Comparison of ENCODE assay signal across 16 mouse cellular contexts in genomic region chr5:120225383-120225782, GRCm38 (mm10).
A peak's percentile ranks its signal among the peaks of the same experiment; 100 is the strongest.
DNase-seq lines count a peak whose midpoint lies in the region; ATAC-seq lines count a peak whose summit lies in the region.
"Had no signal": no experiment of that assay in that cellular context is flagged by ENCODE, and none has a peak within 500 bp of the region (broad histone marks: within the 10 kb centered on the region; RNA-seq: fewer than 3 reads in every experiment).

No protein-coding gene starts in this region.

- peak; percentile 81 for DNase-seq in hindbrain, embryonic 10.5 days (ENCODE audit: low spot score)
- DNase-seq in limb, embryonic 11.5 days (ENCODE audit: low spot score) = peak; percentile 32
- no peak for DNase-seq in frontal cortex, postnatal 10 days (ENCODE audit: low spot score in 2 of 2)
- DNase-seq in layer of hippocampus, adult 8-10 months (ENCODE audit: low spot score in 2 of 2) = no peak
- no peak for DNase-seq in left cerebral cortex, postnatal 25 days (ENCODE audit: low spot score in 2 of 2)
- DNase-seq: cerebellum, postnatal 25 days; heart, postnatal 14 days; liver, embryonic 13.5 days; lung, postnatal 10 days; right cerebral cortex, adult 18-20 months; thymus, postnatal 4 days had no signal

- H3K4me2 ChIP-seq in hindbrain, embryonic 16.5 days (ENCODE audit: low read length) = no peak overlapping the region
- no peak overlapping the region for H3K4me2 ChIP-seq in midbrain, embryonic 13.5 days (replicated peaks)
- no peak overlapping the region for H3K4me2 ChIP-seq in midbrain, embryonic 15.5 days
- no peak overlapping the region for H3K4me2 ChIP-seq in limb, embryonic 11.5 days (ENCODE audit: low read depth, severe bottlenecking)
- H3K4me2 ChIP-seq: embryonic facial prominence, embryonic 15.5 days; heart, embryonic 11.5 days; liver, embryonic 13.5 days had no signal

- no peak overlapping the region for H3K9ac ChIP-seq in hindbrain, embryonic 16.5 days (ENCODE audit: low read depth, low read length)
- no peak overlapping the region for H3K9ac ChIP-seq in midbrain, embryonic 13.5 days (replicated peaks)
- H3K9ac ChIP-seq in midbrain, embryonic 15.5 days = no peak overlapping the region
- H3K9ac ChIP-seq in limb, embryonic 11.5 days (ENCODE audit: low read length) = no peak overlapping the region
- H3K9ac ChIP-seq: embryonic facial prominence, embryonic 15.5 days; liver, embryonic 13.5 days had no signal

- intact Hi-C loops in left cerebral cortex, postnatal 25 days (cut with DNase I) = no loop called here

- H3K36me3 ChIP-seq in hindbrain, embryonic 10.5 days = no peaks in the 10 kb centered on the region
- H3K36me3 ChIP-seq in hindbrain, embryonic 16.5 days (ENCODE audit: control insufficient read depth, insufficient read depth, low read length) = no peaks in the 10 kb centered on the region
- no peaks in the 10 kb centered on the region for H3K36me3 ChIP-seq in midbrain, embryonic 13.5 days
- no peaks in the 10 kb centered on the region for H3K36me3 ChIP-seq in midbrain, embryonic 15.5 days (replicated peaks)
- H3K36me3 ChIP-seq in limb, embryonic 11.5 days (ENCODE audit: control insufficient read depth, insufficient read depth, low read length) = no peaks in the 10 kb centered on the region
- H3K36me3 ChIP-seq: embryonic facial prominence, embryonic 15.5 days; liver, embryonic 13.5 days had no signal

- ATAC-seq in hindbrain, embryonic 16.5 days = no peak
- ATAC-seq in midbrain, embryonic 13.5 days = no peak
- no peak for ATAC-seq in midbrain, embryonic 15.5 days (replicated peaks)
- no peak for ATAC-seq in limb, embryonic 11.5 days (ENCODE audit: insufficient number of reproducible peaks, low FRiP score, low TSS enrichment, low read depth)

- 16% methylated on average over 14 of the region's 14 CpGs for WGBS in hindbrain, embryonic 10.5 days
- WGBS in hindbrain, embryonic 16.5 days = 28% methylated on average over 14 of the region's 14 CpGs
- WGBS in midbrain, embryonic 13.5 days = 6% methylated on average over 14 of the region's 14 CpGs
- WGBS in midbrain, embryonic 15.5 days = 20% methylated on average over 14 of the region's 14 CpGs
- 15% methylated on average over 14 of the region's 14 CpGs for WGBS in limb, embryonic 11.5 days

- H3K9me3 ChIP-seq in hindbrain, embryonic 10.5 days = no peaks in the 10 kb centered on the region
- no peaks in the 10 kb centered on the region for H3K9me3 ChIP-seq in hindbrain, embryonic 16.5 days (ENCODE audit: control insufficient read depth, low read length)
- H3K9me3 ChIP-seq in midbrain, embryonic 13.5 days = no peaks in the 10 kb centered on the region
- no peaks in the 10 kb centered on the region for H3K9me3 ChIP-seq in midbrain, embryonic 15.5 days
- no peaks in the 10 kb centered on the region for H3K9me3 ChIP-seq in limb, embryonic 11.5 days (ENCODE audit: control insufficient read depth, low read length)
- H3K9me3 ChIP-seq: embryonic facial prominence, embryonic 15.5 days; liver, embryonic 13.5 days had no signal

- peaks cover 44% of the 10 kb centered on the region for H3K4me1 ChIP-seq in hindbrain, embryonic 10.5 days (replicated peaks)
- H3K4me1 ChIP-seq in hindbrain, embryonic 16.5 days (ENCODE audit: control insufficient read depth, insufficient read depth, low read depth, low read length) = peaks cover 7% of the 10 kb centered on the region
- peaks cover 33% of the 10 kb centered on the region for H3K4me1 ChIP-seq in midbrain, embryonic 13.5 days (replicated peaks)
- peaks cover 23% of the 10 kb centered on the region for H3K4me1 ChIP-seq in midbrain, embryonic 15.5 days
- peaks cover 9% of the 10 kb centered on the region; the same call in 1 of the 2 replicates for H3K4me1 ChIP-seq in limb, embryonic 11.5 days (ENCODE audit: control insufficient read depth, insufficient read depth, low read length)
- H3K4me1 ChIP-seq: embryonic facial prominence, embryonic 15.5 days had no signal

- peak overlapping the region; percentile 66; the same call in 1 of the 2 replicates for H3K27ac ChIP-seq in hindbrain, embryonic 10.5 days
- no peak overlapping the region for H3K27ac ChIP-seq in hindbrain, embryonic 16.5 days (ENCODE audit: low read depth, low read length)
- H3K27ac ChIP-seq in midbrain, embryonic 13.5 days = peak overlapping the region; percentile 41; the same call in 1 of the 2 replicates
- no peak overlapping the region for H3K27ac ChIP-seq in midbrain, embryonic 15.5 days
- H3K27ac ChIP-seq in limb, embryonic 11.5 days (replicated peaks; ENCODE audit: low read depth, low read length) = no peak overlapping the region
- H3K27ac ChIP-seq: embryonic facial prominence, embryonic 15.5 days; liver, embryonic 13.5 days had no signal

- no peak overlapping the region for H3K4me3 ChIP-seq in hindbrain, embryonic 10.5 days
- no peak overlapping the region for H3K4me3 ChIP-seq in hindbrain, embryonic 16.5 days (ENCODE audit: low read length)
- no peak overlapping the region for H3K4me3 ChIP-seq in midbrain, embryonic 13.5 days (replicated peaks)
- H3K4me3 ChIP-seq in midbrain, embryonic 15.5 days = no peak overlapping the region
- H3K4me3 ChIP-seq in limb, embryonic 11.5 days (ENCODE audit: low read depth, low read length) = no peak overlapping the region
- H3K4me3 ChIP-seq: embryonic facial prominence, embryonic 15.5 days; liver, embryonic 13.5 days had no signal

- H3K27me3 ChIP-seq in hindbrain, embryonic 10.5 days (ENCODE audit: insufficient read depth, poor library complexity, severe bottlenecking) = peaks cover 96% of the 10 kb centered on the region
- H3K27me3 ChIP-seq in hindbrain, embryonic 16.5 days (replicated peaks; ENCODE audit: control insufficient read depth, insufficient read depth, low read length) = no peaks in the 10 kb centered on the region; the same call in none of the 2 replicates
- H3K27me3 ChIP-seq in midbrain, embryonic 13.5 days = peaks cover 82% of the 10 kb centered on the region
- H3K27me3 ChIP-seq in midbrain, embryonic 15.5 days (replicated peaks) = peaks cover 16% of the 10 kb centered on the region; the same call in 1 of the 2 replicates
- H3K27me3 ChIP-seq in limb, embryonic 11.5 days (ENCODE audit: control insufficient read depth, insufficient read depth, low read length) = 0 out of 2 replicates have a peak, but pooled peaks cover 2% of the 10 kb centered on the region

Comparison
In these comparisons a context has a peak if more than half of its experiments do, and no peak if none do; other contexts are left out.
1. H3K27ac ChIP-seq: peak in hindbrain, embryonic 10.5 days (single experiment) and midbrain, embryonic 13.5 days (single experiment); none in hindbrain, embryonic 16.5 days (single experiment), midbrain, embryonic 15.5 days (single experiment) and limb, embryonic 11.5 days (single experiment).
2. DNase-seq: peak in hindbrain, embryonic 10.5 days (single experiment) and limb, embryonic 11.5 days (single experiment); none in frontal cortex, postnatal 10 days (0 of 2), layer of hippocampus, adult 8-10 months (0 of 2) and left cerebral cortex, postnatal 25 days (0 of 2).